8 mouse cellular contexts compared by ENCODE assay signal in the genomic region with DNA sequence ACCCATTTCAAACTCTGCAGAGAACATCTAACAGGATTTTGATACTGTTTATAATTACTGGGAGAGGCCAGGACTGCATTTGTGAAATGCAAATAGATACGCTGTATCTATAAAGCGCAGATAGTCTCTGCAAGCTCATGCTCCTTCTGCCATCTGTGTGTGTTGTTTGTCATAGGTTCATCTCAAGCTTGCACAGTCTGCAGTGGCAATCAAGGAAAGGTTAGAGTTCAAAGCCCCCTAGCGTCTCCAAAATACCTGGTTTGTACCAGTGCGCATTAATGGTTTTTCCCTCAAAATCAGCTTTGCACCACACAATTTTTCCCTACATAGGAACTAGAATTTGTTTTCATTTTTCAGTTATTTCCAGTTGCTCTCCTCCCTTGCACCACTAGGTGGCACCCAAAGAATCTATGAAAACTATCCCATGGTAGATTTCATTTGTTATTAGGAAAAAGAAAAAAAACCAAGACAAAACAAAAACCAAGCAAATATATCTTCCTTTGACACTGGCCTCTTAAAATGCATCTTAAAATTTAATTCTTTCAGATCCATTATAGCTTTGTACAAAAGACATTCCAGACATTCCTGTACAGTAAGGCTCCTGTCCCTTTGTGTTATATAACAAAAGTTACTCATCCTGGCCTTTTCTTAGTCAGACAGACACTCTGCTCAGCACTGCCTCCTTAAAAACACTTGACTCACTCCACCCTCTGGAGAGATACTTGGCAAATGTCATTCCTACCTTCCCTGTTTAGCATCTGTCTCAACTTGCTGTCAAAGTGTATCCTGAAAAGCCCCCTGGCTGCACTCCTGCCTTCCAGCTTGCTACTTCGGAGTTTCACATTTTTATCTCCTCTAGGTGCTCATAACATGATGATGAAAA.
DNase-seq lines count a peak whose midpoint lies in the region; ATAC-seq and TF ChIP-seq lines count a peak whose summit lies in the region.

No protein-coding gene starts in this region.

- peak; percentile 30; the same call in 1 of the 2 replicates for TF ChIP-seq CTCF in bone marrow, adult 2 months (IDR thresholded peaks at IDR 0.05; ENCODE audit: control insufficient read depth, insufficient read depth, low read length)

- H3K9me3 ChIP-seq in forebrain, embryonic 10.5 days: no peaks in the 10 kb centered on the region
- no peaks in the 10 kb centered on the region for H3K9me3 ChIP-seq in neural tube, embryonic 14.5 days (ENCODE audit: control insufficient read depth, low read length)

- WGBS in bone marrow, adult 2 months: 68% methylated on average over 5 of the region's 5 CpGs
- 81% methylated on average over 5 of the region's 5 CpGs for WGBS in forebrain, embryonic 10.5 days
- 84% methylated on average over 5 of the region's 5 CpGs for WGBS in neural tube, embryonic 14.5 days

- H3K4me1 ChIP-seq in bone marrow, adult 2 months (ENCODE audit: control insufficient read depth, insufficient read depth, low read length): no peaks in the 10 kb centered on the region
- no peaks in the 10 kb centered on the region for H3K4me1 ChIP-seq in forebrain, embryonic 10.5 days
- H3K4me1 ChIP-seq in neural tube, embryonic 14.5 days (ENCODE audit: control insufficient read depth, insufficient read depth, low read length): no peaks in the 10 kb centered on the region

- 0 out of 2 replicates have a peak, but pooled peaks have one; percentile 28 for ATAC-seq in neural tube, embryonic 14.5 days (ENCODE audit: low read depth)
- no peak for ATAC-seq in erythroid progenitor cell, adult 5-6 weeks (replicated peaks; ENCODE audit: low FRiP score, poor library complexity, severe bottlenecking)

- no peaks in the 10 kb centered on the region for H3K36me3 ChIP-seq in forebrain, embryonic 10.5 days (replicated peaks)
- H3K36me3 ChIP-seq in neural tube, embryonic 14.5 days (ENCODE audit: control insufficient read depth, insufficient read depth, low read length): no peaks in the 10 kb centered on the region

- no peak overlapping the region for H3K27ac ChIP-seq in bone marrow, adult 2 months (ENCODE audit: control insufficient read depth, insufficient read depth, low read depth, low read length, poor library complexity)
- no peak overlapping the region for H3K27ac ChIP-seq in forebrain, embryonic 10.5 days
- H3K27ac ChIP-seq in neural tube, embryonic 14.5 days (ENCODE audit: low read depth, low read length): no peak overlapping the region

- H3K9ac ChIP-seq in neural tube, embryonic 14.5 days (replicated peaks; ENCODE audit: low read depth, low read length): no peak overlapping the region

- H3K27me3 ChIP-seq in forebrain, embryonic 10.5 days (ENCODE audit: poor library complexity, severe bottlenecking): no peaks in the 10 kb centered on the region
- H3K27me3 ChIP-seq in neural tube, embryonic 14.5 days (ENCODE audit: control insufficient read depth, insufficient read depth, low read length): no peaks in the 10 kb centered on the region

- DNase-seq in urinary bladder, postnatal 14 days (ENCODE audit: low spot score): peak; percentile 47
- no peak for DNase-seq in urinary bladder, adult 2 months (ENCODE audit: low spot score)
- DNase-seq in forebrain, embryonic 10.5 days (ENCODE audit: extremely low spot score, low spot score): peak; percentile 18
- peak; percentile 35 for DNase-seq in hindlimb bud, embryonic 11.5 days (ENCODE audit: extremely low spot score, low read depth, low spot score)
- peak; percentile 21 for DNase-seq in left cerebral cortex, postnatal 4 days

- no peak overlapping the region for H3K4me2 ChIP-seq in neural tube, embryonic 14.5 days (ENCODE audit: low read depth, low read length)

- H3K4me3 ChIP-seq in bone marrow, adult 2 months (replicated peaks; ENCODE audit: control insufficient read depth, low read depth, low read length): no peak overlapping the region
- no peak overlapping the region for H3K4me3 ChIP-seq in forebrain, embryonic 10.5 days
- no peak overlapping the region for H3K4me3 ChIP-seq in neural tube, embryonic 14.5 days (ENCODE audit: low read depth, low read length)

- intact Hi-C loops in left cerebral cortex, postnatal 4 days (cut with DNase I): no loop called here

- no peak for TF ChIP-seq POLR2A in bone marrow, adult 2 months (IDR thresholded peaks at IDR 0.05; ENCODE audit: borderline replicate concordance, control insufficient read depth, low read depth, low read length)
